Mouse (Mus musculus): ENCODE results near the gene Gm11099. TPM values are rescaled to one million over a fixed set of nuclear protein-coding genes. Genes with fewer than 3 reads are reported as not detected.

The Gm11099 gene
- total RNA-seq (2014; rRNA removed): not detected in 2 replicates
- not detected in 2 replicates for polyA plus RNA-seq (2012; rRNA removed)

DNA sequence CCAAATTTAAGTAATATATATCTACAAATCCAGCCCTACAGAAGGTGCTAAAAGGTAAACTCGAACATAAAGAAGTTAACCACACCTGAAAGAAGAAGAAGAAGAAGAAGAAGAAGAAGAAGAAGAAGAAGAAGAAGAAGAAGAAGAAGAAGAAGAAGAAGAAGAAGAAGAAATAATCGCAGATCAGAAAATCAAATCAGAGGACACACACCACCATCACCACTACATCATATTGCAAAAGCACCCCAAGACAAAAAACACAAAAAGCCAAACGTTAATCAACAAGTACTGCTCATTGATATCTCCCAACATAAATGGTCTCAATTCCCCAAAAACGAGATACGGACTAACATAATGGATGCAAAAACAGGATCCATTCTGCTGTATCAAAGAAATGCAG, at the start of gene Gm11099:
Gene Gm11099 (plus strand): TSS at position 301 of the 400 bp plus-strand sequence.
- H3K36me3 ChIP-seq (ENCODE audit: control insufficient read depth, insufficient read depth, low read length): no peaks in the 10 kb centered on the region
- no peak within 1 kb of the TSS for H3K4me3 ChIP-seq (ENCODE audit: insufficient read depth, low read depth, low read length)
- no peaks in the 10 kb centered on the region for H3K27me3 ChIP-seq (ENCODE audit: control insufficient read depth, insufficient read depth, low read length)
- H3K4me1 ChIP-seq (ENCODE audit: control insufficient read depth, insufficient read depth, low read length): no peaks in the 10 kb centered on the region
- H3K9ac ChIP-seq (ENCODE audit: low read depth, low read length): no peak within 1 kb of the TSS
- H3K79me2 ChIP-seq (ENCODE audit: control insufficient read depth, insufficient read depth, low read length): no peaks in the 10 kb centered on the region
- whole genome bisulfite sequencing: 92% methylated on average over 5 of the region's 5 CpGs
- DNase-seq (ENCODE audit: extremely low read depth, low read depth, low spot score): no peak
- H3K27ac ChIP-seq (replicated peaks; ENCODE audit: insufficient read depth, low read depth, low read length): no peak within 1 kb of the TSS
- TF ChIP-seq POLR2A (IDR thresholded peaks at IDR 0.05; ENCODE audit: extremely low read depth, insufficient read depth, low read length): no peak
- TF ChIP-seq CTCF (IDR thresholded peaks at IDR 0.05; ENCODE audit: low read depth, low read length): no peak

DNA sequence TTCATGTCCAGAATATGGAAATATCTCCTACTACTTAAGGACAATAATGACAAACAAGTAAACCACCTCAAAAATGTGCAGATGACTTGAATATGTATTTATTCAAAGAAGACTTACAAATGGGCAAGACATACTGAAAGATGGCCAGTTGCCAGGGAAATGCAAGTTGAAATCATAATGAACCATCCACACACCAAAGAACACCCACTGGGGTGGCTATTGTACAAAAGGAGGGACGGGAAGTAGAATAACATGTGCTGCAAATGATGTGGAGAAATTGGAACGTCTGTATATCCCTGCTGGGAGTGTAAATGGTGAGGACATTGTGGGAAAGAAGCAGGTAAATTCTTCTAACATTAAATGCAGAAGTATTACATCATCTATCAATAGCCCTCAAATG, 46.3 kb upstream of the Gm11099 start:
- no peak for TF ChIP-seq CTCF (IDR thresholded peaks at IDR 0.05; ENCODE audit: low read depth, low read length)
- TF ChIP-seq POLR2A (IDR thresholded peaks at IDR 0.05; ENCODE audit: extremely low read depth, insufficient read depth, low read length): no peak
- no peak overlapping the region for H3K9ac ChIP-seq (ENCODE audit: low read depth, low read length)
- no peak for DNase-seq (ENCODE audit: extremely low read depth, low read depth, low spot score)
- no peaks in the 10 kb centered on the region for H3K36me3 ChIP-seq (ENCODE audit: control insufficient read depth, insufficient read depth, low read length)
- no peak overlapping the region for H3K27ac ChIP-seq (replicated peaks; ENCODE audit: insufficient read depth, low read depth, low read length)
- H3K4me1 ChIP-seq (ENCODE audit: control insufficient read depth, insufficient read depth, low read length): no peaks in the 10 kb centered on the region
- 57% methylated on average over 2 of the region's 2 CpGs for WGBS
- no peaks in the 10 kb centered on the region for H3K79me2 ChIP-seq (ENCODE audit: control insufficient read depth, insufficient read depth, low read length)
- no peak overlapping the region for H3K4me3 ChIP-seq (ENCODE audit: insufficient read depth, low read depth, low read length)
- no peaks in the 10 kb centered on the region for H3K27me3 ChIP-seq (ENCODE audit: control insufficient read depth, insufficient read depth, low read length)

DNA sequence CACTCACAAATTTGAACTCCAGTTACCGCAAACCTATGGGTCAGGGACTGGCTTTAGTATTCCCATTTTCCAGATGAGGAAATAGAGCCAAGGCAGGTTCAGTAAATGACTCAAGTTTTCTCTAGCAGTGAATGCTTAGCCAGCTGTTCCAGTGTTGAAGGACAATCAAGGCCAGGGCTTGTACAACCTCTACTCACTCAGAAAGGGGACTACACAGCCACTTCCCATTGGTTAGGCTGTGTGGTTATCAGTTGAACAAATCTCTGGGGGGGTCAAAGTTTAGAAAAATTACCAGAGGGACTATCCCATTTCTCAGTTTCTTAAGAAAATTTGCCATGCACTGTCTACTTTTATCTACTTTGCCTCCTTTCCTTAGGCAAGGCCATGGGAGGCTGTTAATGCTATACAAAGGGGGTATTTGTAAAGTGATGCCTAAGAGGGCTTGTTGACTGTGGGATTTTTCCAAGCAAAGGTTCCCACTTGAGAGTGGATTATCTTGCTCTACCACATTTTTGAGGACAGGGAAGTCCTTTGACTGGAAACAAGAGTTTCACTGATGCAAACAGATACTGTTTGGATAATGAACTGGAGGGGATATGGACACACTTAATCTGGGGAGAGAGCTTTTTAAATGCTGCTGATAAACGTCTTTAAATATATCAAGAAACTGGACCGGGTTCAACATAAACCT, 30.2 kb upstream of the Gm11099 start:
- TF ChIP-seq CTCF (IDR thresholded peaks at IDR 0.05; ENCODE audit: low read depth, low read length): no peak
- no peak for TF ChIP-seq POLR2A (IDR thresholded peaks at IDR 0.05; ENCODE audit: extremely low read depth, insufficient read depth, low read length)
- DNase-seq (ENCODE audit: extremely low read depth, low read depth, low spot score): no peak
- Histone ChIP-seq H3K27ac (replicated peaks; ENCODE audit: insufficient read depth, low read depth, low read length) (no peak overlapping the region), H3K27me3 (ENCODE audit: control insufficient read depth, insufficient read depth, low read length) (no peaks in the 10 kb centered on the region), H3K36me3 (ENCODE audit: control insufficient read depth, insufficient read depth, low read length) (no peaks in the 10 kb centered on the region), H3K4me1 (ENCODE audit: control insufficient read depth, insufficient read depth, low read length) (peaks cover 3% of the 10 kb centered on the region), H3K4me3 (ENCODE audit: insufficient read depth, low read depth, low read length) (no peak overlapping the region), H3K9ac (ENCODE audit: low read depth, low read length) (no peak overlapping the region), H3K79me2 (ENCODE audit: control insufficient read depth, insufficient read depth, low read length) (no peaks in the 10 kb centered on the region)
- 66% methylated on average over 3 of the region's 3 CpGs for WGBS

DNA sequence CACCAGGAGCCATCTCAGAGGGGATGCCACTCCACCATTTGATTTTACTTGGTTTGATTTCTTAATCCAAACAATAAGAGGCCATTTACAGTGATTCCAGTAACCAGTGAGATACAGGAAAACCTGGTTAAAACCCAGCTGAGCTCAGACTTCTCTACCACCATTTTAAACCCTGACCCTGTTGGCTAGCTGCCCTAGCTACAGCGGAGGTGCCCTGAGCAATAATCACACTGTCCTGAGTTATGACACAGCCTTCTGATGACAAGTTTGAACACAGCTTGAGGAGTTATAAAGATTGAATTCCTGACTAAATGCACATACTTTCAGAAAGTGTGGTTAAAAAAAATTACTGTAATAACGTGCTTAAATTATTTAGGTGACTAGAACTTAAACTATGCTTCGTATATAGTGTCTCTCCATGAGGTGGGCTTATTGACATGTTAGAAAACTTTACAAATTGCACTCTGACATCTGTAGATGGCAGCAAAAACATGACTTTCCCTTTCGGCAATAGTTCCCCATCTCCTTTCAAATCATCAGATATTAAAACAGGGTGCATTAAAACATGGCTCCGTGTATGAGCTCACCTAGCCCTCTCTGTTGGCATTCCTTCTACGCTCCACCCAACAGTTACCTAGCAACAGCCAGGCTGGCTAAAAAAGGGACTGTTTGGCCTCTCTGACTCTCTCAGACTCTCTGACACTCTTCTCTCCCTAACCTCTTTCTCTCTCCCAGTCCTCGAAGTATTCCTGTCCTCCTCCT, 29.1 kb upstream of the Gm11099 start:
- Histone ChIP-seq H3K9ac (ENCODE audit: low read depth, low read length) (no peak overlapping the region), H3K27me3 (ENCODE audit: control insufficient read depth, insufficient read depth, low read length) (no peaks in the 10 kb centered on the region), H3K4me1 (ENCODE audit: control insufficient read depth, insufficient read depth, low read length) (peaks cover 3% of the 10 kb centered on the region), H3K27ac (replicated peaks; ENCODE audit: insufficient read depth, low read depth, low read length) (no peak overlapping the region), H3K4me3 (ENCODE audit: insufficient read depth, low read depth, low read length) (no peak overlapping the region), H3K36me3 (ENCODE audit: control insufficient read depth, insufficient read depth, low read length) (no peaks in the 10 kb centered on the region), H3K79me2 (ENCODE audit: control insufficient read depth, insufficient read depth, low read length) (no peaks in the 10 kb centered on the region)
- DNase-seq (ENCODE audit: extremely low read depth, low read depth, low spot score): peak; percentile 36
- TF ChIP-seq POLR2A (IDR thresholded peaks at IDR 0.05; ENCODE audit: extremely low read depth, insufficient read depth, low read length) (no peak), CTCF (IDR thresholded peaks at IDR 0.05; ENCODE audit: low read depth, low read length) (peak; percentile 13; the same call in 1 of the 2 replicates)
- 41% methylated on average over 7 of the region's 7 CpGs for WGBS

DNA sequence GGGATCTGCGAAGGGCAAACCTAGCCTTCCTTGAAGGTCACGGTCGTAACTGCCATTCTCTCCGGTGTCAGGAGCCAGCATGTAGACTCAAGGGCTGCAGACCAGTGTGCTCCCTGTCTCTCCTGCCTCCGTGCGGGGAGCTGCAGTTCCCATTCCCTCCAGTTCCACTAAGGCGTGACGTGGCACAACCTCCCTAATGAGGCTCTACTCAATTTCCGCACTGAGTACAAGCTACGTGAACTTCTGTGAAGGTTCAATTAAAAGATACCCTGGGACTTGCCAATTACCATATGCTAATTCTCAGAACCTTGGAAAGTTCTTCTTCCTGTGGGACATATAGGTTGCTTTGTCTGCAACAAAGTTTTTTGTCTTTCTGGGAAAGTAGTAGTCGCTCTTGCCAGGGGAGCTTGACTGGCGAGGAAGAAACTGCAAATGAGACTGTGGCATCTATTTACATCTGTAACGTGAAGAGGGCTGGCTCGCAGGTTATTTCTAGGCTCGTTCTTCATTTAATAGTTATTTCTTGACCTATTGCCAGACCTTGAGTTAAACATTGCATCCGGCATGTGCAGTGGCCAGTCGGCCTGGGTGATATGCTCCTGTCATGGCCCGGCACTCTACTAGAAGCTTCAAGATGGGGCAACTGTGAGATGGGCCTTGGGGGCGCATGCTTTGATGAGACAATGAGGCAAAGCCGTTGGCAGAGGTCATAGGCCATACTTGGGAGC, 26.8 kb upstream of the Gm11099 start:
- DNase-seq (ENCODE audit: extremely low read depth, low read depth, low spot score): no peak
- peaks cover 2% of the 10 kb centered on the region for H3K4me1 ChIP-seq (ENCODE audit: control insufficient read depth, insufficient read depth, low read length)
- TF ChIP-seq POLR2A (IDR thresholded peaks at IDR 0.05; ENCODE audit: extremely low read depth, insufficient read depth, low read length): no peak
- H3K36me3 ChIP-seq (ENCODE audit: control insufficient read depth, insufficient read depth, low read length): no peaks in the 10 kb centered on the region
- no peak overlapping the region for H3K4me3 ChIP-seq (ENCODE audit: insufficient read depth, low read depth, low read length)
- no peaks in the 10 kb centered on the region for H3K79me2 ChIP-seq (ENCODE audit: control insufficient read depth, insufficient read depth, low read length)
- 92% methylated on average over 20 of the region's 20 CpGs for WGBS
- H3K27me3 ChIP-seq (ENCODE audit: control insufficient read depth, insufficient read depth, low read length): no peaks in the 10 kb centered on the region
- H3K27ac ChIP-seq (replicated peaks; ENCODE audit: insufficient read depth, low read depth, low read length): no peak overlapping the region
- H3K9ac ChIP-seq (ENCODE audit: low read depth, low read length): no peak overlapping the region

All from liver, adult 2 months (tissue).